Mouse (Mus musculus) erythroblast, embryonic 14.5 days (primary cell): ENCODE results near the gene Tfip11. TPM values are rescaled to one million over a fixed set of nuclear protein-coding genes. Genes with fewer than 3 reads are reported as not detected.
A peak's percentile ranks its signal among the peaks of the same experiment; 100 is the strongest.

Experiments used
- H3K27me3 ChIP-seq: 2 replicates; pipeline ENCODE4 v1.6.1; 2012; ENCODE audit warnings: inconsistent platforms; ENCODE audit not compliant: control insufficient read depth
- H3K36me3 ChIP-seq: 2 replicates; pipeline ENCODE4 v1.6.1; 2012; ENCODE audit warnings: mild to moderate bottlenecking, inconsistent platforms; ENCODE audit not compliant: control insufficient read depth
- H3K4me1 ChIP-seq: 2 replicates; pipeline ENCODE4 v1.6.1; 2012; ENCODE audit warnings: inconsistent platforms; ENCODE audit not compliant: control insufficient read depth
- H3K4me3 ChIP-seq: replicated peaks from 2 replicates; pipeline ENCODE3; 2012; ENCODE audit warnings: moderate library complexity, mild to moderate bottlenecking, inconsistent platforms
- H3K9me3 ChIP-seq: 2 replicates; pipeline ENCODE4 v1.6.1; 2012; ENCODE audit warnings: low read length, inconsistent platforms, mixed read lengths; ENCODE audit not compliant: control insufficient read depth
- GATA1 ChIP-seq: IDR thresholded peaks from 2 replicates; pipeline ENCODE4 v1.6.1; 2012; ENCODE audit warnings: low read length, inconsistent platforms, mixed read lengths
- TAL1 ChIP-seq: IDR thresholded peaks from 3 replicates; pipeline ENCODE4 v1.6.1; 2012; ENCODE audit warnings: low read length, inconsistent platforms, mixed read lengths
- polyA plus RNA-seq: library from polyadenylated mRNA; stranded (reverse); fragments of >175 nt; gene quantifications from 2 replicates; pipeline ENCODE4 v1.2.3, GENCODE M21; 2012

Gene Tfip11
- polyA plus RNA-seq, 1 experiment, result 4.3 TPM

DNA sequence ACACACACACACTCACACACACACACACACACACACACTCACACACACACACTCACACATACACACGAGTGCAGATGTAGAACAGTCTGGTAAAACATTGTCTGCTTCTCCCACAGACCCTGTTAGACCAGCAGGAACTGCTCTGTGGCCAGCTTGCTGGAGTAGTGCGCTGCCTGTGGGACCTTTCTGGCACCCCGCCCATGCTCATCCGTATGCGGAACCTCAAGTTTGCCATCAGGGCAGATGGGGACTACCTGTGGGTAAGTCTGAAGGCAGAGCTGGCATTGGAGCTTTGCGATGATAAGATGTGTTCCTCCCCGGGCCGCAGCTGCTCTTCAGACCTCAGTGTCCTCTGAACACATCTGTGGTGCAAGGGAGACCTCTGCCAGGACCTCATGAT lies 23.0 kb downstream of the Tfip11 start:
- Histone ChIP-seq H3K36me3 (peaks cover 68% of the 10 kb centered on the region), H3K4me3 (no peak overlapping the region), H3K27me3 (no peaks in the 10 kb centered on the region), H3K9me3 (no peaks in the 10 kb centered on the region), H3K4me1 (peaks cover 22% of the 10 kb centered on the region)
- TF ChIP-seq TAL1, result 0 out of 3 replicates have a peak, but pooled peaks have one; percentile 5
- no peak for TF ChIP-seq GATA1

DNA sequence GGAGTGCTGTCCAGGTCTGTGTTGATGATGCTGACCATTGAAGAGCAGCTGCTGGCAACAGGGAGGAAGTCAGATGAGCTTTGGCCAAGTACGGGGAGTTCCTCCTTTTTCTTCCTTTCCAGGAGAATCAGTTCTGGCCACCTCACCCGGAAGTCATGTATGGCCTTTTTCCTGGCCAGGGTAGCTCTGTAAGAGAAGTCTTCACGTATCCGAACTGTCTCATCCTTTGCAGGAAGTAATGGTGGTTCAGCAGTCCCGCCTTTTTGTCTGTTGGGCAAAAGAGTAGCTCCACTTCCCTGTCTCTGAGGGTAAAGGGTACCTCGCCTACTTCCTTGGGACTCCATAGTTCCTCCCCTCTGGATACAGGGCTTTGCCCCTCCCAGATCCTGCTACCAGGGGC lies 29.3 kb downstream of the Tfip11 start:
- H3K36me3 ChIP-seq, result peaks cover 75% of the 10 kb centered on the region
- H3K4me1 ChIP-seq, result peaks cover 42% of the 10 kb centered on the region
- TF ChIP-seq GATA1 (no peak), TAL1 (no peak)
- no peaks in the 10 kb centered on the region for H3K9me3 ChIP-seq
- H3K27me3 ChIP-seq, result no peaks in the 10 kb centered on the region
- H3K4me3 ChIP-seq, result no peak overlapping the region

DNA sequence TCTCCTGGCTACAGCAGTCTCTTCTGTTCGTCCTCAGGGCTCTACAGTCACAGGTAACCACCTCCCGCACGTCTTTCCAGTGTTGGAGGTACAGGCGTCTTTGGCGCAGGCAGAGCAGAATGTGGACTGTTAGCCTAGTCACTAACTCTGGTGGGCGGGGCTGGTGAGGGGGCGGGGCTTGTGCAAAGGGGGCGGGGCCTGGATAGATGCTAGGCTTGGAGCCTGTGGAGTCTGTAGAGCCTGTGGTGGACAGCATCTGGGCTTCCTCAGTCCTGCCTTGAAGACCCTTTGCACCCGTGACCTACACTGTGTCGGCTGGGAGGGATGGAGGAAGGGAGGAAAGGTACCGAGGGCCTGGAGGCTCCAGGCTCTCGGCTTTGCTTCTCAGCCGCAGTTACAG lies 29.8 kb downstream of the Tfip11 start, which contains the start of gene Gm6583:
Gm6583 (minus strand) TSS at position 124 of the 400 bp plus-strand sequence.
- Histone ChIP-seq H3K27me3 (no peaks in the 10 kb centered on the region), H3K4me1 (peaks cover 42% of the 10 kb centered on the region), H3K36me3 (peaks cover 71% of the 10 kb centered on the region), H3K9me3 (no peaks in the 10 kb centered on the region), H3K4me3 (no peak within 1 kb of the TSS)
- TF ChIP-seq GATA1 (no peak), TAL1 (no peak)

DNA sequence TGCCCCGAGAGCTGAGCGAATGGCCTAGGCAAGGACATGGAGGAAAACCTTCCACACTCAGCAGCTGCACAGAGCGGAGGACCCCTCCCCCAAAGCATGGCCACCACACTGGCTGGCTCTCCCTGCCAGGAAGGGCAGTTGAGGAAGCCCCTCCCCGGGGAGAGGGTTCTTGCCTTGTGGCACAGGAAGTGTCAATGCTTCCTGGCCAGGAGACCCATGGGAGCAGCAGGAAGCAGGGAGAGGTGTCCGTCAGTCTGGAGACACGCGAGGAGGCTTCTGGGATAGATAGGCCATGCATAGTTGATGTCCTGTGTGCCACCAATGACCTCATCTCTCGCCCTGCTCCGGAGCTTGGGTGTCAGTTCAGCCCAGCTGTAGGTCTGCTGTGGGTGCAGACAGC lies 30.2 kb downstream of the Tfip11 start:
- H3K36me3 ChIP-seq, result peaks cover 67% of the 10 kb centered on the region
- TF ChIP-seq GATA1 (no peak), TAL1 (no peak)
- no peaks in the 10 kb centered on the region for H3K9me3 ChIP-seq
- no peak overlapping the region for H3K4me3 ChIP-seq
- H3K4me1 ChIP-seq, result peaks cover 44% of the 10 kb centered on the region
- H3K27me3 ChIP-seq, result no peaks in the 10 kb centered on the region

DNA sequence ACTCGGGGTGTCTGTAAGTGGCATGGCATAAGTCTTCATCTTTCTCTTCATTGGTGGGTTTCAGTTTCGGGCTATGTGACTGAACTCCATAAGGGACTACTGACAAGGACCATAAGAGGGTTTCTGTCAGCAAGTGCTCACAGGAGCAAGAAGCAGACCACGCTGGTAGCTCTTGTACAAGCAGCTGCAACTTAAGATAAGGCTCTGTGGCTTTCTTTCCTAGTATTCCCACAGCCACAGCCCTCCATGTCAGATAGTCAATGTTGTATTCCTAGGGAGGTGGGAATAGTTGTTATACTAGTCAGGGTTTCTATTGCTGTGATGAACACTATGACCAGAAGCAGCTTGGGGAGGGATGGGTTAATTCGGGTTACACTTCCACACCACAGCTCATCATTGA lies 33.4 kb downstream of the Tfip11 start:
- H3K9me3 ChIP-seq, result peaks cover 5% of the 10 kb centered on the region
- TF ChIP-seq TAL1 (peak; percentile 65), GATA1 (no peak)
- H3K4me1 ChIP-seq, result peaks cover 58% of the 10 kb centered on the region
- peak overlapping the region; percentile 31 for H3K4me3 ChIP-seq
- no peaks in the 10 kb centered on the region for H3K27me3 ChIP-seq
- H3K36me3 ChIP-seq, result peaks cover 71% of the 10 kb centered on the region

DNA sequence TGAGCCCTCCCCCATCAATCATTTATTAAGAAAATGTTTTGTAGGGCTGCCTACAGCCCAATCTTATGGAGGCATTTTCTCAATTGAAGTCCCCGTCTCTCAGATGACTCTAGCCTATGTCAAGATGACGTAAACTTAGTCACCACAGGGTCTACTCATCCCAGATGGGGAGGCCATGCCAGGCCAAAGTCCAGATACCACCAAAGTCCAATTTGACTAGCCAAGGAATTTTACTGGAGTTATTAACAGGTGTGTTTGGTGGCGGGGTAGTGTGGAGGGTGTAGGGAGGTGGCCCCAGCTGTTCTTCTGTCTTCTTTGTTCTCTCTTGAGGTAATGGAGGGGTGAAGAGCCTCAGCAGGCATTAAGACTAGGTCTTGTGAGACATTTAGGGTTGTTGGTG lies 33.9 kb downstream of the Tfip11 start:
- Histone ChIP-seq H3K4me1 (peaks cover 58% of the 10 kb centered on the region), H3K9me3 (peaks cover 5% of the 10 kb centered on the region), H3K27me3 (no peaks in the 10 kb centered on the region), H3K36me3 (peaks cover 72% of the 10 kb centered on the region), H3K4me3 (no peak overlapping the region)
- TF ChIP-seq TAL1, result no peak
- TF ChIP-seq GATA1, result no peak

DNA sequence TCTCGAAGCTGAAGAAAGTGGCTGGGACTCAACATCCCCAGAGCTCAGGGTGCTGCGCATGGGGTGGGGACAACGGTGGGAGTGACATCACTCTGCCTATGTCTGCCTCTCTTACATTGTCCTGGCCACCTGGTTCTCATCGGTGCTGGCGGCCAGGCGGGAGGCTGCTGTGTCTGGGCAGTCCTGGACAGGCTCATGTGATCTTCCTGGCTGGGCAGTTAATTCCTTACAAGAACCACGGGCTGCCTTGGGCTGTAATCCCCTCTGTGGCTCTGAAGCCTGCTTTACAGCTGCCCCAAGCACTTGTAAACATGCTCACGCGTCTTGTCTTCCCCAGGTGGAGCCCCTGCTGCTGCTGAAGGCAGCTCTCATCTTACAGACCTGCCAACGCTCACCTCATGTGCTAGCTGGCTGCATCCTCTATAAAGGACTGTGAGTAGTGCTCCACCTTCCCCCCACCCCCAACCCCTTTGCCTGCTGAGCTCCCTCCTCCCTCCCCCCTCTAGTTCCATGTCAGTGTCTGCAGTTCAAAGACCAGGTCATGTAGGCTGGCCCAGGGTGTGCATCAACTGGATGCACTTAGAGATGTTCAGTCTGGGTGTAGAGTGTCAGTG lies 38.1 kb downstream of the Tfip11 start:
- Histone ChIP-seq H3K36me3 (peaks cover 65% of the 10 kb centered on the region), H3K4me1 (peaks cover 28% of the 10 kb centered on the region), H3K4me3 (no peak overlapping the region), H3K27me3 (no peaks in the 10 kb centered on the region), H3K9me3 (peaks cover 5% of the 10 kb centered on the region)
- TF ChIP-seq TAL1, result no peak
- TF ChIP-seq GATA1, result no peak

DNA sequence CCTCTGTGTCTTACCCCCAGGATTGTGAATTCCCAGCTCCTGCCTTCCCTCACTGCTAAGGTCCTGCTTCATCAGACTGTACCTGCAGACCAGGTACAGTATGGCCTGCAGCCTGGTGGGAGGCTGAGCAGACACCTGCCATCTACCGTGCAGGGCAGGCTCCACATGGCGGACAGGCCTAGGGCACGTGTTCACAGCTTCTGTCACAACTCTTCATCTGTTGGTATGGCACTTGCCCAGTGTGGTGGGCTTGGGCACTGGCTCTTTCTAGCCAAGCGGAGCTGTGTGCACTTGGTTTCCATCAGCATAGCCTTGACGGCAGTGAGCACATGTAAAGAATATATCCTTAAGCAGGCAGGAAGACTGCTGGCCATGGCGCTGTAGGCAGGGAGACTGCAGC lies 40.7 kb downstream of the Tfip11 start:
- no peak overlapping the region for H3K4me3 ChIP-seq
- peaks cover 4% of the 10 kb centered on the region for H3K9me3 ChIP-seq
- H3K27me3 ChIP-seq, result no peaks in the 10 kb centered on the region
- TF ChIP-seq GATA1, result no peak
- TF ChIP-seq TAL1, result no peak
- peaks cover 81% of the 10 kb centered on the region for H3K36me3 ChIP-seq
- peaks cover 14% of the 10 kb centered on the region for H3K4me1 ChIP-seq

DNA sequence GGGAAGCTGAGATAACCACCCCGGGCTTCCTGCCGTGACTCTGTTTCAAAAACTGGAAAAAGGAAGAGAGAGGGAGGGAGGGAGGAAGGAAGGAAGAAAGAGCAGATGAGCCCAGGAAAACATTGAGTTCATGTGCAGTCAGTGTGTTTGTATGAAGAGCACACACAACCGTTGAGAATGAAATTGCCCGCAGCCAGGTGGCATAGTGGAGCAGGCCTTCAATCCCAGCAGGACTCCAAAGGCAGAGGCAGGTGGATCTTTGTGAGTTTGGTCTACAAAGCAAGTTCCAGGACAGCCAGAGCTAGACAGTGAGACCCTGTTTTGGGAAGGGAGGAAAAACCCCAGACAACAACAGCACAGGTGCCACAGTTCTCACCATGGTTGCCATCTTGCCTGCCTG lies 41.2 kb downstream of the Tfip11 start:
- TF ChIP-seq TAL1 (no peak), GATA1 (no peak)
- no peaks in the 10 kb centered on the region for H3K9me3 ChIP-seq
- no peaks in the 10 kb centered on the region for H3K27me3 ChIP-seq
- no peak overlapping the region for H3K4me3 ChIP-seq
- peaks cover 14% of the 10 kb centered on the region for H3K4me1 ChIP-seq
- H3K36me3 ChIP-seq, result peaks cover 81% of the 10 kb centered on the region

DNA sequence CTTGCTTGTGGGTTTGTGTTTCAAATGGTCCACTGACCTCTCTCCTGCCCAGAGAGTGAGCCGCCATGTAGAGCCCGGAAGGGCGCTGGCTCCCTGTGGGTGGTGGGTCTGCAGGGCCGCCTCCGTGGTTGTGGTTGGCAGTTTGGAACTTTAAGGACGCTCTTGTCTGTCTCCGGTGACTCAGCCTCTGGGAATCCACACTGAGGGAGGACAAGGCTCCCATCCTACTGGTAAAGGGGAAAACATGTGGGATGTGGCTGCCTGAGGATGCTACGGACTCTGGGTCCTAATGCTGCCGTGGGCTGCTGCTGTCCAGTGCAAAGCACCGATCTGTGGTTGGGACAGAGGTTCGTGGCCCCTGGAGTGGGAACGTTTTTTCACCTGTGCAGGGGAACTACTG lies 41.8 kb downstream of the Tfip11 start:
- TF ChIP-seq TAL1 (no peak), GATA1 (no peak)
- Histone ChIP-seq H3K4me3 (no peak overlapping the region), H3K27me3 (no peaks in the 10 kb centered on the region), H3K4me1 (peaks cover 11% of the 10 kb centered on the region), H3K36me3 (peaks cover 80% of the 10 kb centered on the region), H3K9me3 (no peaks in the 10 kb centered on the region)
